Mouse (Mus musculus) right cerebral cortex, postnatal 10 days (tissue): ENCODE data around the gene Nxnl1.

ENCODE experiments used
- DNase-seq, 2 experiments: peaks; one replicate each; pipeline ENCODE4 v3.0.0; 2021; ENCODE audit warnings: low spot score in 2 of 2

The Nxnl1 gene

DNA sequence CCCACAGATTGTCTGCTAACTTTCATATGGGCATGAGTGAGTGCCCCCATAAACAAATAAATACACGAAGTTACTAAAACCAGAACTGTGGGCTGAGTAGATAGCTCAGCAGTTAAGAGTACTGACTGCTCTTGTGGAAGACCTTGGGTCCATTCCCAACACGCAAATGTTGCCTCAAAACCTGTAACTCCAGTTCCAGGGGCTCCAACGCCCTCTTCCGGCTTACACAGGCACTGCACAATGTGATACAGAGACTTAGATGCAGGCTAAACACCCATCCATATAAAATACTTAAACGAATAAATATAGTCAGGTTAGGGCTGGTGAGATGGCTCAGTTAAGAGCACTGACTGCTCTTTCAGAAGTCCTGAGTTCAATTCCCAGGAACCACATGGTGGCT, 51.4 kb downstream of the Nxnl1 start:
- no peak for DNase-seq

- no peak for DNase-seq
Observed at GRCm38 (mm10) chr8:71513018-71513754, 53.2 kb downstream of the Nxnl1 start.

GRCm38 (mm10) chr8:71511644-71512043, 54.8 kb downstream of the Nxnl1 start, which contains the start of gene Plvap:
Gene Plvap (minus strand): TSS chr8:71511752.
- DNase-seq = no peak
